Mouse (Mus musculus): ENCODE measurements around the gene Aqp9.

Gene Aqp9

GRCm38 (mm10) chr9:71063551-71063950, 104.9 kb downstream of the Aqp9 start:
- DNase-seq: no peak

GRCm38 (mm10) chr9:71062976-71063375, 105.5 kb downstream of the Aqp9 start:
- DNase-seq: no peak

DNA sequence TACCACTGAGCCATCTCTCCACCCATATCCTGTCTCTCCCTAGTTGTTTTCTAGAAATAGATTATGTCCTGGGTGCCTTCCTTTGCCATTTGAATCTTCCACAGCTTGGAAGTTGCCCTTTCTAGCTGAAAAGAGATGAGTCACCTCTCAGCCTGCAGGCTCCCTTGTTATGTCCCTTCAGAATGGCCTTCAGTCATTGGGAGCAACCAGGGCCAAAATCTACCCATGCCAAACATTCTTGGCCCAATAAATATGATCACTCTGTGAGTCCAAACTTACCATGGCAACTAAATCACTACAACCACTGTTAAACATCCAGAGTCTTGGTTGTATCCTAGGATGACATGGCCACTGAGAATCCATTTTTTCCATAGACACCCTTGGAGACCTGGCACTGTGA, 106.2 kb downstream of the Aqp9 start:
- no peak for DNase-seq

Measured in thymus, postnatal 36 days (tissue).